Mouse (Mus musculus) MEL (cell line): ENCODE results near the gene Inafm2. TPM values are rescaled to one million over a fixed set of nuclear protein-coding genes. Genes with fewer than 3 reads are reported as not detected.

ENCODE experiments used
- DNase-seq: peaks from one replicate; pipeline ENCODE4 v3.0.0; 2011; ENCODE audit warnings: low read depth, low spot score
- H3K27ac ChIP-seq: 2 replicates; pipeline ENCODE4 v1.5.1; 2012; ENCODE audit warnings: low read depth, mild to moderate bottlenecking, control low read depth, low read length, moderate library complexity; ENCODE audit not compliant: control insufficient read depth
- H3K27me3 ChIP-seq, 2 experiments: fragments of 150-350 bp in 1 of 2; sonication (generic) in 1 of 2; 2 replicates each; pipeline ENCODE4 v1.6.1; 2012; ENCODE audit warnings: low read length in 2 of 2, mild to moderate bottlenecking in 2 of 2, improper control_type of control experiment in 1 of 2, moderate library complexity in 1 of 2; ENCODE audit not compliant: insufficient read depth in 2 of 2, control insufficient read depth in 1 of 2
- H3K36me3 ChIP-seq, 2 experiments: 2 replicates each; pipeline ENCODE4 v1.6.1; 2012 to 2014; ENCODE audit warnings: low read length in 2 of 2, improper control_type of control experiment in 1 of 2, inconsistent platforms in 1 of 2, mild to moderate bottlenecking in 1 of 2; ENCODE audit not compliant: insufficient read depth in 2 of 2, control insufficient read depth in 1 of 2
- H3K4me1 ChIP-seq, 2 experiments: fragments of 150-350 bp in 1 of 2; sonication (generic) in 1 of 2; 2 replicates each; pipeline ENCODE4 v1.6.1; 2012; ENCODE audit warnings: low read length in 2 of 2, improper control_type of control experiment in 1 of 2, mild to moderate bottlenecking in 1 of 2; ENCODE audit not compliant: insufficient read depth in 2 of 2, control insufficient read depth in 1 of 2
- H3K4me3 ChIP-seq, 2 experiments: fragments of 150-350 bp in 1 of 2; sonication (generic) in 1 of 2; 2 replicates each; pipeline ENCODE4 v1.5.1; 2012; ENCODE audit warnings: low read depth in 2 of 2, low read length in 2 of 2, mild to moderate bottlenecking in 2 of 2, moderate library complexity in 2 of 2, control low read depth in 1 of 2, improper control_type of control experiment in 1 of 2; ENCODE audit not compliant: control insufficient read depth in 1 of 2, insufficient read depth in 1 of 2
- H3K79me2 ChIP-seq: 2 replicates; pipeline ENCODE4 v1.6.1; 2012; ENCODE audit warnings: mild to moderate bottlenecking, low read length, moderate library complexity; ENCODE audit not compliant: control insufficient read depth, poor library complexity, insufficient read depth
- H3K9ac ChIP-seq: 2 replicates; pipeline ENCODE4 v1.6.1; 2012; ENCODE audit warnings: low read depth, mild to moderate bottlenecking, control low read depth, low read length, moderate library complexity; ENCODE audit not compliant: control insufficient read depth, poor library complexity, severe bottlenecking
- H3K9me3 ChIP-seq: fragments of 150-350 bp; sonication (generic); replicated peaks from 2 replicates; pipeline ENCODE4 v1.6.1; 2012; ENCODE audit warnings: mild to moderate bottlenecking, low read length, improper control_type of control experiment, moderate library complexity; ENCODE audit not compliant: insufficient read depth
- BHLHE40 ChIP-seq: IDR thresholded peaks from 2 replicates; pipeline ENCODE4 v1.6.1; 2012; ENCODE audit warnings: low read depth, mild to moderate bottlenecking, inconsistent platforms, low read length, improper control_type of control experiment, borderline replicate concordance
- CHD1 ChIP-seq: IDR thresholded peaks from 2 replicates; pipeline ENCODE4 v1.6.1; 2012; ENCODE audit warnings: low read depth, mild to moderate bottlenecking, inconsistent platforms, low read length, improper control_type of control experiment
- CTCF ChIP-seq, 3 experiments: IDR thresholded peaks in 2 of 3; conservative IDR thresholded peaks in 1 of 3; 2 replicates each; pipeline ENCODE4 v1.5.1; 2011 to 2012; ENCODE audit warnings: low read length in 3 of 3, low read depth in 2 of 3, mild to moderate bottlenecking in 2 of 3, improper control_type of control experiment in 1 of 3, inconsistent platforms in 1 of 3, mixed read lengths in 1 of 3, moderate library complexity in 1 of 3; ENCODE audit not compliant: control insufficient read depth in 1 of 3, insufficient read depth in 1 of 3, poor library complexity in 1 of 3, severe bottlenecking in 1 of 3
- E2F4 ChIP-seq: IDR thresholded peaks from 2 replicates; pipeline ENCODE4 v1.6.1; 2011; ENCODE audit warnings: low read depth, low read length, improper control_type of control experiment, borderline replicate concordance
- ELF1 ChIP-seq: IDR thresholded peaks from 2 replicates; pipeline ENCODE4 v1.6.1; 2014; ENCODE audit warnings: low read depth, mild to moderate bottlenecking, inconsistent platforms, low read length, improper control_type of control experiment, moderate library complexity
- EP300 ChIP-seq, 2 experiments: IDR thresholded peaks; 2 replicates each; pipeline ENCODE4 v1.6.1; 2011; ENCODE audit warnings: improper control_type of control experiment in 2 of 2, low read length in 2 of 2, low read depth in 1 of 2, mild to moderate bottlenecking in 1 of 2
- ETS1 ChIP-seq: IDR thresholded peaks from 2 replicates; pipeline ENCODE4 v1.6.1; 2012; ENCODE audit warnings: low read depth, mild to moderate bottlenecking, inconsistent platforms, low read length, improper control_type of control experiment, moderate library complexity
- HCFC1 ChIP-seq: IDR thresholded peaks from 2 replicates; pipeline ENCODE4 v1.6.1; 2012; ENCODE audit warnings: low read depth, mild to moderate bottlenecking, inconsistent platforms, low read length, improper control_type of control experiment, moderate library complexity
- MAFK ChIP-seq: IDR thresholded peaks from 2 replicates; pipeline ENCODE4 v1.6.1; 2011; ENCODE audit warnings: low read depth, mild to moderate bottlenecking, low read length, improper control_type of control experiment, borderline replicate concordance
- MAZ ChIP-seq: IDR thresholded peaks from 2 replicates; pipeline ENCODE4 v1.6.1; 2012; ENCODE audit warnings: low read depth, mild to moderate bottlenecking, inconsistent platforms, low read length, improper control_type of control experiment
- MEF2A ChIP-seq: IDR thresholded peaks from 2 replicates; pipeline ENCODE4 v1.6.1; 2014; ENCODE audit warnings: low read depth, mild to moderate bottlenecking, inconsistent platforms, low read length, improper control_type of control experiment; ENCODE audit not compliant: poor library complexity, insufficient replicate concordance, severe bottlenecking; ENCODE audit errors: extremely low read depth
- MYB ChIP-seq: IDR thresholded peaks from 2 replicates; pipeline ENCODE4 v1.6.1; 2011; ENCODE audit warnings: mild to moderate bottlenecking, low read depth, low read length, improper control_type of control experiment
- NELFE ChIP-seq: IDR thresholded peaks from 2 replicates; pipeline ENCODE4 v1.6.1; 2011; ENCODE audit warnings: low read depth, low read length, improper control_type of control experiment
- POLR2A ChIP-seq, 2 experiments: IDR thresholded peaks; 2 replicates each; pipeline ENCODE4 v1.6.1; 2011 to 2012; ENCODE audit warnings: low read length in 2 of 2, mild to moderate bottlenecking in 2 of 2, control low read depth in 1 of 2, improper control_type of control experiment in 1 of 2, low read depth in 1 of 2, moderate library complexity in 1 of 2; ENCODE audit not compliant: control insufficient read depth in 1 of 2, insufficient read depth in 1 of 2, poor library complexity in 1 of 2
- RAD21 ChIP-seq: IDR thresholded peaks from 2 replicates; pipeline ENCODE4 v1.6.1; 2011; ENCODE audit warnings: mild to moderate bottlenecking, low read depth, low read length, improper control_type of control experiment
- RCOR1 ChIP-seq: IDR thresholded peaks from 2 replicates; pipeline ENCODE4 v1.6.1; 2012; ENCODE audit warnings: low read depth, mild to moderate bottlenecking, inconsistent platforms, low read length, improper control_type of control experiment
- SIN3A ChIP-seq: IDR thresholded peaks from 2 replicates; pipeline ENCODE4 v1.6.1; 2012; ENCODE audit warnings: low read length, improper control_type of control experiment, inconsistent platforms
- SMC3 ChIP-seq: IDR thresholded peaks from 2 replicates; pipeline ENCODE4 v1.6.1; 2011; ENCODE audit warnings: low read depth, low read length, improper control_type of control experiment
- TAL1 ChIP-seq: IDR thresholded peaks from 2 replicates; pipeline ENCODE4 v1.6.1; 2012; ENCODE audit warnings: mild to moderate bottlenecking, inconsistent platforms, low read length, moderate library complexity, mixed read lengths
- TCF12 ChIP-seq: IDR thresholded peaks from 2 replicates; pipeline ENCODE4 v1.6.1; 2014; ENCODE audit warnings: low read depth, mild to moderate bottlenecking, inconsistent platforms, low read length, improper control_type of control experiment, moderate library complexity
- USF1 ChIP-seq: IDR thresholded peaks from 2 replicates; pipeline ENCODE4 v1.6.1; 2014; ENCODE audit warnings: low read depth, mild to moderate bottlenecking, inconsistent platforms, low read length, improper control_type of control experiment, moderate library complexity
- ZC3H11A ChIP-seq: IDR thresholded peaks from 2 replicates; pipeline ENCODE4 v1.6.1; 2012; ENCODE audit warnings: low read depth, mild to moderate bottlenecking, inconsistent platforms, low read length, improper control_type of control experiment
- ZKSCAN1 ChIP-seq: IDR thresholded peaks from 2 replicates; pipeline ENCODE4 v1.6.1; 2012; ENCODE audit warnings: low read depth, mild to moderate bottlenecking, inconsistent platforms, low read length, improper control_type of control experiment, moderate library complexity
- polyA plus RNA-seq, 2 experiments: library from polyadenylated mRNA; stranded (reverse) in 1 of 2; unstranded in 1 of 2; fragments of >175 nt in 1 of 2; fragments of >200 nt in 1 of 2; gene quantifications; 2 replicates each; pipeline versions ENCODE4 v1.2.1 to v1.2.4; 2012; ENCODE audit warnings: low replicate concordance in 2 of 2, low read depth in 1 of 2; ENCODE audit not compliant: insufficient read length in 2 of 2, insufficient read depth in 1 of 2, missing spikeins in 1 of 2
- total RNA-seq: library from RNA; depleted of rRNA; stranded (reverse); fragments of 300-350 nt; gene quantifications from 2 replicates; pipeline ENCODE4 v1.2.3, GENCODE M21; 2012

Inafm2 gene
- total and polyA plus RNA-seq, 3 experiments = 8.6 to 14.5 TPM; not detected in 1

GRCm38 (mm10) chr2:118730622-118730915, 15.0 kb upstream of the Inafm2 start:
- peak; percentile 80 for DNase-seq
- Histone ChIP-seq H3K79me2 (peaks cover 15% of the 10 kb centered on the region), H3K36me3 (peaks cover 0 to 18% of the 10 kb centered on the region in 2 experiments; a peak in 2 of 4 replicates), H3K9ac (no peak overlapping the region), H3K27ac (no peak overlapping the region), H3K4me3 (peak overlapping the region; percentile 1 to 26; a peak in 1 of 4 replicates), H3K27me3 (no peaks in the 10 kb centered on the region)
- TF ChIP-seq SIN3A (peak; percentile 37; the same call in 1 of the 2 replicates), EP300 (IDR thresholded peaks at IDR 0.05; ENCODE audit: low read depth in 1 of 2, low read length in 2 of 2) (0 out of 4 replicates have a peak, but pooled peaks have one; percentile 18 to 21), RAD21 (peak; percentile 77), MAFK (no peak), MAZ (peak; percentile 86; the same call in 1 of the 2 replicates), ZC3H11A (peak; percentile 65), SMC3 (peak; percentile 82), USF1 (no peak), E2F4 (0 out of 2 replicates have a peak, but pooled peaks have one; percentile 3), ZKSCAN1 (no peak; the same call in 1 of the 2 replicates), ETS1 (peak; percentile 28; the same call in 1 of the 2 replicates), CTCF (IDR thresholded peaks at IDR 0.05 in 2 of 3, conservative IDR thresholded peaks at IDR 0.05 in 1 of 3; ENCODE audit: control insufficient read depth in 1 of 3, insufficient read depth in 1 of 3, low read depth in 2 of 3, low read length in 3 of 3, poor library complexity in 1 of 3, severe bottlenecking in 1 of 3) (peak; percentile 65 to 88 (median 86)), ELF1 (peak; percentile 68)
- TF ChIP-seq, all 39 proteins: peak for 10
- Histone ChIP-seq H3K9me3 (no peaks in the 10 kb centered on the region), H3K4me1 (peaks cover 5 to 16% of the 10 kb centered on the region in 2 experiments)

GRCm38 (mm10) chr2:118731981-118732380, 13.6 kb upstream of the Inafm2 start:
- H3K79me2 ChIP-seq = peaks cover 14% of the 10 kb centered on the region
- H3K9me3 ChIP-seq = no peaks in the 10 kb centered on the region
- no peak overlapping the region for H3K9ac ChIP-seq
- peaks cover 5 to 15% of the 10 kb centered on the region in 2 experiments for H3K4me1 ChIP-seq
- peaks cover 0 to 17% of the 10 kb centered on the region in 2 experiments; a peak in 2 of 4 replicates for H3K36me3 ChIP-seq
- no peak overlapping the region for H3K27ac ChIP-seq
- no peak for DNase-seq
- TF ChIP-seq MYB = no peak
- no peak overlapping the region for H3K4me3 ChIP-seq
- H3K27me3 ChIP-seq = no peaks in the 10 kb centered on the region

- peaks cover 0 to 14% of the 10 kb centered on the region in 2 experiments; a peak in 2 of 4 replicates for H3K36me3 ChIP-seq
- no peaks in the 10 kb centered on the region for H3K27me3 ChIP-seq
- DNase-seq = no peak
- no peak overlapping the region for H3K9ac ChIP-seq
- no peaks in the 10 kb centered on the region for H3K9me3 ChIP-seq
- H3K4me1 ChIP-seq = peaks cover 2 to 8% of the 10 kb centered on the region in 2 experiments
- peaks cover 1% of the 10 kb centered on the region; the same call in 1 of the 2 replicates for H3K79me2 ChIP-seq
- TF ChIP-seq RCOR1 = no peak
- no peak for TF ChIP-seq SMC3
- no peak for TF ChIP-seq MAZ
- TF ChIP-seq USF1 = no peak
- no peak for TF ChIP-seq MAFK
- TF ChIP-seq EP300 (IDR thresholded peaks at IDR 0.05; ENCODE audit: low read depth in 1 of 2, low read length in 2 of 2) = no peak
- no peak for TF ChIP-seq NELFE
- TF ChIP-seq CHD1 = no peak
- TF ChIP-seq RAD21 = no peak
- TF ChIP-seq TCF12 = no peak
- no peak for TF ChIP-seq BHLHE40
- TF ChIP-seq HCFC1 = no peak
- TF ChIP-seq MEF2A = no peak
- TF ChIP-seq POLR2A (IDR thresholded peaks at IDR 0.05; ENCODE audit: control insufficient read depth in 1 of 2, insufficient read depth in 1 of 2, low read depth in 1 of 2, low read length in 2 of 2, poor library complexity in 1 of 2) = no peak
- TF ChIP-seq ELF1 = no peak
- TF ChIP-seq TAL1 = no peak
- no peak overlapping the region for H3K27ac ChIP-seq
- H3K4me3 ChIP-seq = no peak overlapping the region
These were observed 12.2 kb upstream of the Inafm2 start for GRCm38 (mm10) chr2:118733341-118733740.
